Comparison of ENCODE assay signal across 10 mouse cellular contexts in genomic region chr19:4908107-4908506, GRCm38 (mm10). TPM values are rescaled to one million over a fixed set of nuclear protein-coding genes. Genes with fewer than 3 reads are reported as not detected.
A peak's percentile ranks its signal among the peaks of the same experiment; 100 is the strongest.
DNase-seq lines count a peak whose midpoint lies in the region; ATAC-seq and TF ChIP-seq lines count a peak whose summit lies in the region.
"Had no signal": no experiment of that assay in that cellular context is flagged by ENCODE, and none has a peak within 500 bp of the region (broad histone marks: within the 10 kb centered on the region; RNA-seq: fewer than 3 reads in every experiment).

No protein-coding gene starts in this region.

- peaks cover 72% of the 10 kb centered on the region for H3K36me3 ChIP-seq in G1E (replicated peaks)
- H3K36me3 ChIP-seq in forebrain, embryonic 15.5 days, result peaks cover 44% of the 10 kb centered on the region

- no peak overlapping the region for H3K9ac ChIP-seq in forebrain, embryonic 15.5 days (replicated peaks)
- H3K9ac ChIP-seq: lung, embryonic 15.5 days had no signal

- H3K27me3 ChIP-seq in G1E (ENCODE audit: insufficient read depth, low read length), result no peaks in the 10 kb centered on the region
- H3K27me3 ChIP-seq in forebrain, embryonic 15.5 days, result no peaks in the 10 kb centered on the region
- H3K27me3 ChIP-seq: lung, embryonic 15.5 days had no signal

- ATAC-seq in G1E (ENCODE audit: extremely low read depth, insufficient number of reproducible peaks, low FRiP score, poor library complexity, severe bottlenecking), result no peak
- peak; percentile 45; the same call in 1 of the 2 replicates for ATAC-seq in megakaryocyte, adult 5-6 weeks (ENCODE audit: poor library complexity, severe bottlenecking)
- no peak for ATAC-seq in forebrain, embryonic 15.5 days (replicated peaks)

- peak; percentile 77 for TF ChIP-seq CTCF in layer of hippocampus, adult 2 months (conservative IDR thresholded peaks at IDR 0.05)
- peak; percentile 48; the same call in 1 of the 2 replicates for TF ChIP-seq CTCF in G1E (IDR thresholded peaks at IDR 0.05; ENCODE audit: low read depth, low read length)

- H3K27ac ChIP-seq in layer of hippocampus, adult 2 months, result no peak overlapping the region
- H3K27ac ChIP-seq in forebrain, embryonic 15.5 days (replicated peaks), result no peak overlapping the region
- H3K27ac ChIP-seq: lung, embryonic 15.5 days had no signal

- 81% methylated on average over 4 of the region's 4 CpGs for WGBS in forebrain, embryonic 15.5 days

- H3K9me3 ChIP-seq in G1E (replicated peaks), result no peaks in the 10 kb centered on the region
- H3K9me3 ChIP-seq in forebrain, embryonic 15.5 days, result no peaks in the 10 kb centered on the region
- H3K9me3 ChIP-seq: lung, embryonic 15.5 days had no signal

- no peak overlapping the region for H3K4me3 ChIP-seq in layer of hippocampus, adult 2 months
- H3K4me3 ChIP-seq in G1E (ENCODE audit: low read depth, low read length), result no peak overlapping the region
- no peak overlapping the region for H3K4me3 ChIP-seq in forebrain, embryonic 15.5 days
- H3K4me3 ChIP-seq: erythroblast, embryonic 14.5 days; lung, embryonic 15.5 days had no signal

- peaks cover 9% of the 10 kb centered on the region; the same call in 1 of the 2 replicates for H3K4me1 ChIP-seq in G1E (ENCODE audit: insufficient read depth, low read depth, low read length)
- H3K4me1 ChIP-seq in forebrain, embryonic 15.5 days, result peaks cover 14% of the 10 kb centered on the region

- H3K4me2 ChIP-seq in forebrain, embryonic 15.5 days (replicated peaks), result no peak overlapping the region
- H3K4me2 ChIP-seq: lung, embryonic 15.5 days had no signal

- DNase-seq in layer of hippocampus, adult 2 months (ENCODE audit: low spot score in 2 of 2), result no peak
- no peak for DNase-seq in layer of hippocampus, adult 11-12 months (ENCODE audit: low spot score)
- no peak for DNase-seq in G1E (ENCODE audit: low spot score)
- peak; percentile 60 for DNase-seq in c-Kit-positive CD71-positive TER-119-positive erythroid progenitor cells, embryonic 14.5 days (ENCODE audit: low spot score)
- no peak for DNase-seq in right cerebral cortex, postnatal 25 days
- DNase-seq in ovary, adult 18-20 months (ENCODE audit: low spot score), result no peak

RNA-seq across cellular contexts. Expression of gene Bbs1, which starts 1.7 kb away (rescaled TPM):
- 10 to 100 TPM; 35.9 to 46.3 TPM for total RNA-seq in layer of hippocampus, adult 2 months (2021)
- total RNA-seq in G1E (2014; fragmentation: Nextera tagmentation) (5.2 and 5.5 TPM in 2 replicates), G1E (2017) (3.0 and 4.4 TPM in 2 replicates)
- 5.6 and 8.7 TPM in 2 replicates for polyA plus RNA-seq in G1E (2012)
- 0.07 TPM in 1 of 2 replicates, not detected in the other for total RNA-seq in megakaryocyte, adult 5-6 weeks (2015)
- 0.08 and 0.37 TPM in 2 replicates for total RNA-seq in megakaryocyte, adult 5-6 weeks (2017)
- 9.7 and 10.6 TPM in 2 replicates for polyA plus RNA-seq in forebrain, embryonic 15.5 days (2015; fragmentation: Nextera tagmentation; extraction: Ambion mirVana)

RNA-seq across cellular contexts. Expression of gene Dpp3, which starts 20.0 kb away (rescaled TPM):
- total RNA-seq in layer of hippocampus, adult 2 months (2021), result 10 to 100 TPM; 36.6 to 44.2 TPM
- 41.5 and 45.4 TPM in 2 replicates for total RNA-seq in G1E (2014; fragmentation: Nextera tagmentation)
- 47.3 and 54.2 TPM in 2 replicates for total RNA-seq in G1E (2017)
- polyA plus RNA-seq in G1E (2012), result 82.6 and 88.2 TPM in 2 replicates
- total RNA-seq in megakaryocyte, adult 5-6 weeks (2015), result 21.2 and 21.7 TPM in 2 replicates
- 36.1 and 44.4 TPM in 2 replicates for total RNA-seq in megakaryocyte, adult 5-6 weeks (2017)
- 101 and 103 TPM in 2 replicates for polyA plus RNA-seq in forebrain, embryonic 15.5 days (2015; fragmentation: Nextera tagmentation; extraction: Ambion mirVana)

RNA-seq across cellular contexts. Expression of gene Zdhhc24, which starts 29.6 kb away (rescaled TPM):
- total RNA-seq in layer of hippocampus, adult 2 months (2021), result 10 to 100 TPM; 26.3 to 27.3 TPM
- total RNA-seq in G1E (2014; fragmentation: Nextera tagmentation) (15.9 and 19.5 TPM in 2 replicates), G1E (2017) (13.9 and 15.7 TPM in 2 replicates)
- polyA plus RNA-seq in G1E (2012), result 1.8 and 2.0 TPM in 2 replicates
- total RNA-seq in megakaryocyte, adult 5-6 weeks (2015), result 5.3 and 5.8 TPM in 2 replicates
- total RNA-seq in megakaryocyte, adult 5-6 weeks (2017), result 7.1 and 7.6 TPM in 2 replicates
- polyA plus RNA-seq in forebrain, embryonic 15.5 days (2015; fragmentation: Nextera tagmentation; extraction: Ambion mirVana), result 21.3 and 22.7 TPM in 2 replicates

RNA-seq across cellular contexts. Expression of gene Actn3, which starts 30.4 kb away (rescaled TPM):
- total RNA-seq in layer of hippocampus, adult 2 months (2021), result 1 to 10 TPM in 1 of 2 experiments, under 1 TPM in 1; 0.82 to 1.5 TPM
- not detected in 2 replicates for total RNA-seq in G1E (2014; fragmentation: Nextera tagmentation)
- total RNA-seq in G1E (2017), result 0.16 and 0.52 TPM in 2 replicates
- polyA plus RNA-seq in G1E (2012), result 0.03 and 0.06 TPM in 2 replicates
- total RNA-seq in megakaryocyte, adult 5-6 weeks (2015), result 0.14 and 0.25 TPM in 2 replicates
- 0.07 and 0.53 TPM in 2 replicates for total RNA-seq in megakaryocyte, adult 5-6 weeks (2017)
- polyA plus RNA-seq in forebrain, embryonic 15.5 days (2015; fragmentation: Nextera tagmentation; extraction: Ambion mirVana), result 0.73 and 0.84 TPM in 2 replicates

RNA-seq across cellular contexts. Expression of gene Peli3, which starts 34.8 kb away (rescaled TPM):
- 10 to 100 TPM; 21.4 to 21.9 TPM for total RNA-seq in layer of hippocampus, adult 2 months (2021)
- total RNA-seq in G1E (2014; fragmentation: Nextera tagmentation) (not detected in 2 replicates), G1E (2017) (0.05 TPM in 1 of 2 replicates, not detected in the other)
- not detected in 2 replicates for polyA plus RNA-seq in G1E (2012)
- total RNA-seq in megakaryocyte, adult 5-6 weeks (2015), result 0.49 TPM in 1 of 2 replicates, not detected in the other
- total RNA-seq in megakaryocyte, adult 5-6 weeks (2017), result 0.51 and 0.85 TPM in 2 replicates
- polyA plus RNA-seq in forebrain, embryonic 15.5 days (2015; fragmentation: Nextera tagmentation; extraction: Ambion mirVana), result 11.1 and 11.6 TPM in 2 replicates
- polyA plus RNA-seq: erythroblast, embryonic 14.5 days had no signal

Comparison
In these comparisons a context has a peak if more than half of its experiments do, and no peak if none do; other contexts are left out.
1. RNA of gene Bbs1, which starts 1.7 kb away (total RNA-seq): 35.9 to 46.3 TPM in layer of hippocampus, adult 2 months; 3.0 to 5.5 TPM in G1E and 0.07 to 0.37 TPM in megakaryocyte, adult 5-6 weeks; every median in the first group is over 4 times any median in the second.